Mouse (Mus musculus) adrenal gland, postnatal 14 days (tissue): ENCODE results near the gene Trappc12. TPM values are rescaled to one million over a fixed set of nuclear protein-coding genes. Genes with fewer than 3 reads are reported as not detected.
A peak's percentile ranks its signal among the peaks of the same experiment; 100 is the strongest.

Source experiments
- DNase-seq: peaks from one replicate; pipeline ENCODE4 v3.0.0; 2021; ENCODE audit warnings: mixed read lengths
- long read RNA-seq, 2 experiments: library from polyadenylated mRNA; stranded (forward); transcript quantifications; one replicate each; pipeline ENCODE4 v2.0.0; 2021
- total RNA-seq: library from RNA; stranded (reverse); gene quantifications from 2 replicates; pipeline ENCODE4 v1.2.3, GENCODE M21; 2021

Trappc12 gene
- total RNA-seq, result 34.4 and 34.5 TPM in 2 replicates
- long read RNA-seq, experiment 1, transcript Trappc12-202 (12 exons, 3,230 nt), result minor isoform, 13 of 55 reads
- long read RNA-seq, experiment 1, transcript Trappc12-201 (12 exons, 3,377 nt), result major isoform, 23 of 55 reads
- long read RNA-seq, experiment 1, partial matches to known transcripts, result 7 of 55 reads
- long read RNA-seq, experiment 1, other reads (novel, unspliced or antisense), result 12 of 55 reads
- long read RNA-seq, experiment 2, transcript Trappc12-202 (12 exons, 3,230 nt), result major isoform, 11 of 25 reads
- long read RNA-seq, experiment 2, transcript Trappc12-201 (12 exons, 3,377 nt), result minor isoform, 9 of 25 reads
- long read RNA-seq, experiment 2, partial matches to known transcripts, result 2 of 25 reads
- long read RNA-seq, experiment 2, other reads (novel, unspliced or antisense), result 3 of 25 reads

DNA sequence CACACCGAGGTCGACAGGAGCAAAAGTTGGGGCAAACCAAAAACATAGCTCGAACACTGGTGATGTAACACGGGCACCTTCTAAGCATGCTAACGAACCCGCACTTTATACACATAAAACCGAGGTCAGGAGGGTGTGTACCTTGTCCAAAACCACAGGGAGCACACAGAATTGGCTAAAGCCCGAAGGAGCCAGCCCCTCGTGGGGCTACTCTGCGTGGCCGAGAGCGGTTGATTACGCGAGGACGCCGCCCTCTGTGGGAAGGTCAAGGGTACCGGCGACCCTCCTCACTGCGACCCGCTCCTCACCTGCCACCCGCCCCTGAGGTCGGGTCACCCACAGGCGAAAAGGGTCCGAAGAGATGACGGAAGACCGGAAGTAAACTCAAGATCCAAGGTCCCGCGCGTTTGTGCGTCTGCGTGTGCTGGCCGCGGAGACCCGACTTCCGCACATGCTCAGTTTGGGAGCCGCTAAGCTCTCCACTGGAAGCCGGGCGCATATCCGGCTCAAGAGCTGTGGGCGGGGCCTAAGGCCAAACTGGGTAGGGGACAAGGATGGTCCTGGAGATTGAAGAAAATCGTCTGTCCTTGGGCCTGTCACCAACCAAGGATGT, at the start of gene Trappc12:
Trappc12 (minus strand) TSS at position 452 of the 613 bp plus-strand sequence.
- peak; percentile 94 for DNase-seq

DNA sequence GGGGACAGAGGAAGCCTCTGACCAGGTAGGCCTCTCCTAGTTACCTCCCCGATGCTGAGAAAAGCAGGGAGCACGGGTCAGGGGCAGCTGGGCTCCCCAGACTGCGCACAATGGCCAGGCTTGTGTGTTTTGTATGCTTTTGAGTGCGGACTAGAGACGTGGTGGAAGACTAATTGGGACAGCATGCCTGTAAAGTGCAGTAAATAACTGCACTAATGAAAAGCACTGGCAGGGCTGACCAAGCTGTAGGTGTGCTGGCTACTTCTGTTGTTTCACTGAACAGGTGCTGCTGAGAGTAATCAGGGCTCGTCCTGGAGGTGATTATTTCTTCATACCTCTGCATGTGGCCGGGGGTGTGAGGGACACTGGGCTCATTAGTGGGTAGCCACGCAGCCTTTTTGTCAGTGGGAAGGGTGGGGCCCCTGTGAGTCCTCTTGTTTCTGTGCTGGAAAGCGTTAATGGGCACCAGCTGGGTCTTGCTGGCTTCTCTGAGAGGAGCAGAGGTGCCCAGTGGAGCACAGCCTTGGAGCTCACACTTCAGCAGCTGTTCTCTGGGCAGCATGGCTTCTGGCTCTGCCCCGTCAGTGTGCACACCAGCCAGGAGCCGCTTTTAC, 49.6 kb upstream of the Trappc12 start:
- no peak for DNase-seq

GRCm38 (mm10) chr12:28796881-28797420, 46.7 kb upstream of the Trappc12 start:
- peak; percentile 29 for DNase-seq

DNA sequence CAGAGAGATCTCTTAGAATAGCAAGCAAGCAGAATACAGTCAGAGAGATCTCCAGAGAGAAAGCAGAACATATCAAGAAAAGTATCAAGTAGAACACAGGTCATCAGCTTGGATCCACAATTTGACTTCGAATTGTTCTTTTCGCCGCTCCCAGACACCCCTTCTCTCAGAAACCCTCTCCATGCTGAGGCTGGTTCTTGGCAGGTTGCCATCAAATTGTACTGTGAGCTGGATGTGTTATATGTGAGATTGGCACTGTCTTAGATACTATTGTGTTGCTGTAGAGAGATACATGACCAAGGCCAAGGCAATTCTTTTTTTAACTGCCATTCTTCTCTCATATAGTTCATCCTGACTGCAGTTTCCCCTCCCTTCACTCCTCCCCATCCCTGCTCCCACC, 44.8 kb upstream of the Trappc12 start:
- no peak for DNase-seq

- DNase-seq, result no peak
Observed at GRCm38 (mm10) chr12:28793715-28794114, 43.4 kb upstream of the Trappc12 start.

DNA sequence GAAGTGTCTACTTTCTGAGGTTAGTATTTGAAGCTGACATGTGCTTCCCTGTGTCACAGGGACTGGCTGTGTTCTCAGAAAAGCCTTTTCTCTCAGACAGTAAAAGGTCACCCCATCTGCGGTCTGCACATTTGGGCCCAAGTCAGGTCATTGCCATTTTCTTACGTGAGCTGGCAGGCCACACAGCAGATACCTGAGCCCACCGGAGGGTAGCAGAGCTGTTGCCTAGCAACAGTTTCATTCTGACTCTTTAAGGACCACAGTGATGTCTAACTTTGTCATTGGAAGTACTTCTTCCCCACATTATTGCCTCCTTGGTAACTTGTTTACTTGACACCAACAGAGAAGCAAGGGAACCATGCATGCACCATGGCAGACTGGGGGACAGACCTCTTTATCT, 42.3 kb upstream of the Trappc12 start:
- no peak for DNase-seq

DNA sequence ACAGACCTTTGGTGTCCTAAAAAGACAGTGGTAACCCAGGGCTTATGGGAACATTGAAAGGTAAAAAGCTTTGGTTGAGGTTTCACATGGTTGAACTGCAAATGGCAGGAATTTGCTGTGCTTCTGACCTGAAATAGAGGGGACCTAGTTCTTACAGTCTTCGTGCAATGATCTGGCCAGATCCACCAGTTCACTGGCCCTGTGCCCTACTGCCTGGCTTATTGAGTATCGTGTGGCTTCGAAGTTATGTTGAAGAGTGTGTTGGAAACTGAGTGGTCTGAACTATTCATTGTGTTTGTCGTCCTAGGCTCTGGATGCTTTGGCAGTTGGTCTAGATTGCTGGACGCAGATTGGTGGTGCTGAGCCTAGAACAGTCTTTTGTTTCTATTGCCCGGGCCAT, 36.0 kb upstream of the Trappc12 start:
- DNase-seq, result no peak

- no peak for DNase-seq
Observed at GRCm38 (mm10) chr12:28785299-28785698, 35.0 kb upstream of the Trappc12 start.

GRCm38 (mm10) chr12:28784864-28785263, 34.6 kb upstream of the Trappc12 start:
- no peak for DNase-seq

GRCm38 (mm10) chr12:28784355-28784754, 34.1 kb upstream of the Trappc12 start:
- DNase-seq, result peak; percentile 79

DNA sequence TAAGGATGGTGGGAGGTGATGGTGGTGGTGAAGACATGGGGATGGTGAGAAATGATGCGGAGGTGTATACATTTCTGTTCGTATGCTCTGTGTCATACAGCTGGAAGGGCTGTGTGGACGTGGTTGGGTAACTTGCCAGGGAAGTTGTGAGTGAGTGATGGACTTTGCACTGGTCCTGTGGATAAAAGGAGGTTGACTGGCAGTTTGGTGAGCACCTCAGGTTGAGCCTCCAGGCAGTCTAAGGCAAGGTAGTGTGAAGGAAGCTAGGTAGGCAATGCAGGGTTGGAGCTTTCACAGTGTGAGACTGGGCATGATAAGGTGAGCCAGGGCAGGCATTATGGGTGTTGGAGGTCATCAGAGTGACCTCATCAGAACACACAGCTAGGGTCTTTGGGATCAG, 32.4 kb upstream of the Trappc12 start:
- DNase-seq, result no peak

DNA sequence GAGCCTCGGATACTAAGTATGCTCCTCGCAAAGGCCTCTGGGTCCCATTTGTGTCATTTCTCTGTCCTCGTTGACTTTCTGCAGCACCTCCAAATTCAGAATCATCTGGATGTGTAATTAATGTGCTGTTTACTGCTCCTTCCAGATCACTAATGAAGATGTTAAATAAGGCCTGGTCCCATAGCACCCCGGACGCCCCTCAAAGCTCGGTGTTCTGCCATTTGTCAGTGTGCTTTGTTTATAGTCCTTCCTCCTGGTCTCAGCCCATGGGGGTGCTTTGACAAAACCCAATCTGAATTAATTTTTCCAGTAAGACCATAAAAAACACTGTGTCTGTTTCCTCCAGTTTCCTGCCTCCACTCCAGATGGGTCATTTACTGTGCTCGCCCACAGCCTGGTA, 29.9 kb upstream of the Trappc12 start:
- DNase-seq, result no peak

GRCm38 (mm10) chr12:28775627-28776026, 25.4 kb upstream of the Trappc12 start:
- no peak for DNase-seq

DNA sequence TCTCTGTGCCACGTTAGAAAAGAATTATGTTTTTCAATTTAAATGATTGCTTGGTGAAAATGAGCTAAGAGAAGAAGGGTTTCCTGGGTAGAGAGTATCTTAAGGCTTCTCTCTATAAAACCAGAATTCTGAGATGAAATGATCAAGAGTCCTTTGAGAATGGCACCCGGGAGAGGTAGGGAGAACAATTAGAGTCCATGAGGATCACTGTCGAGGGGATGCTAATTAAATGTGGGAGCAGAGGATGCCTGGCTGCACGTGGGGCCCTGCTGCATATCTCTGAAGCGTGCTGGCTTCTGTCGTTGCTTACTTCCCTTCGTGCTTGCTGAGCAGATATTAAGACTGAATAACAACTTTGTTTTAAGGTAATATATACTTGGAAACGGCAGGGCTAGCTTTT, 24.8 kb upstream of the Trappc12 start:
- DNase-seq, result no peak

DNA sequence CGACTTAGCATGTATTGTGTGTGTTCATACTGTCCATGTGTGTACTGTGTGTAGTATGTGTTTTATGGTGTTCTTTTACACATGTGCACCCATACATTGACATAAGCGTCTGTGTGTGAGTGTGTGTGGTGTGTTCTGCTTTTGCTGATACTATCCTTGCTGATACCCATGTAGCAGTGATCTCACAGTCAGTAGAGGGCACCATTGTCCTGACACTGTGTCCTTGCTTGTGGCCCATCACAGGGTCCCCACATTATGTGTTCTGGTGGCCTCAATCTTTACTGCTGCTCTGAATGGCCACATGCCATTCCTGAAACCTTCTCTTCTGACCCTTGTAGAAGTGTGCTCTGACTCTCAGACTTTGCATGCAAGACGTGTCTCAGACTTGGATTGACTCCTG, 23.5 kb upstream of the Trappc12 start:
- DNase-seq, result no peak

DNA sequence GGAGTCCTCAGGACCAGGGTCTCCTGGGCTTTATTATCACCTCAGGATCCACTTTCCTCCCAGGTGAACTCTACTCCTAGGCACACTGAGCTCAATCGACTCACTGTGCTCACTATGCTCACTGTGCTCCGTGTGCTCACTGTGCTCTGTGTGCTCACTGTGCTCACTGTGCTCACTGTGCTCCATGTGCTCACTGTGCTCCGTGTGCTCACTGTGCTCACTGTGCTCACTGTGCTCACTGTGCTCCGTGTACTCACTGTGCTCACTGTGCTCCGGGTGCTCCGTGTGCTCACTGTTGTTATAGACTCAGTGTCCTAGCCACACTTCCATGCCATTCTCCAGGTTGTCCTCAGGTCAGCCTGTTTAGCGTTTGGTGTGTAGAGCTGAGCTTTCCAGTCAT, 19.7 kb upstream of the Trappc12 start:
- no peak for DNase-seq

GRCm38 (mm10) chr12:28756019-28756418, 5.7 kb upstream of the Trappc12 start:
- DNase-seq, result no peak

GRCm38 (mm10) chr12:28751508-28752263, 1.4 kb upstream of the Trappc12 start, which contains the start of gene Eipr1:
Eipr1 (plus strand) TSS chr12:28751803.
- DNase-seq, result peak; percentile 94

- no peak for DNase-seq
Observed at GRCm38 (mm10) chr12:28750876-28751275, 604 bp upstream of the Trappc12 start.

DNA sequence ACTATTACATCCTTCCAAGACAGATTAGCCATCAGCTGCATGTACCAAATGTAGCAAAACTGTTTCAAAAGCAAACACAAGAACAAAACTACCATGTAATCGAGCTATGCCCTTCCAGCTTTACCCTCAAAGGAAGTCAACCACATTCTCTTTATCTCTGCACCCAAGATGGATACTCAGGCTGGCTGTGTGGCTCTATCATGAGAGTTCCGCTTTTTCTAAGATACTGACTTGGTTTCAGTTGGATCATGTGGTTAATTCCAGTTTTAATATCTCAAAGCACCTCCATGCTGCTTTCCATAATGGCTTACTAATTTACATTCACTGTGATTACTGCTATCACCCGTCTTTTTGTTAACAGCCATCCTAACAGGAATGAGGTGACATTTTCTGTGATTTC, 6.9 kb downstream of the Trappc12 start:
- DNase-seq, result no peak

DNA sequence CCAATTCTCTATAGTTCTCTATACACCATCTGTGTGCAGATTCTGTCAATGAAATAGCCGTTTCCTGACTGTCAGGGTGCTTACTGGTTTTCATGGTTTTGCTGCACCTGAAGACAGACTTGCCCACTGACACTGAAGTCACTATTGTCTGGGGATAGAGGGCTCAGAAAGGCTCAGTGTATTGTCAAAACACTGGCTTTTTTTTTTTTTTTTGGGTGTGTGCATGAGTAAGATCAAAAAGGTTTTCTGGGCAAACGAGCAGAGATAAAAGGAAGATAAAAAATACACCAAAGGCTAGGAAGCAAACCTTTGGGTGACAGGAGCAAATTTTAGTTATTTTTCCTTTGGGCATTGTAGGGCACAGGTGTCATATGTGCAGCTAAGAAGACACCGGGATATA, 15.0 kb downstream of the Trappc12 start:
- DNase-seq, result no peak

- no peak for DNase-seq
Observed at GRCm38 (mm10) chr12:28734271-28734670, 16.0 kb downstream of the Trappc12 start.
